Mouse (Mus musculus) midbrain, embryonic 12.5 days (tissue): ENCODE data around the gene Smyd3. TPM values are rescaled to one million over a fixed set of nuclear protein-coding genes. Genes with fewer than 3 reads are reported as not detected.
A peak's percentile ranks its signal among the peaks of the same experiment; 100 is the strongest.

ENCODE experiments used
- ATAC-seq: fragments of 200-750 bp; cut with Nextera tagmentation; 2 replicates; pipeline ENCODE4 v1.8.0; 2017; ENCODE audit warnings: low read depth, moderate TSS enrichment, moderate library complexity; ENCODE audit not compliant: low FRiP score
- H3K27ac ChIP-seq: fragments of 300-500 bp; sonication (generic); replicated peaks from 2 replicates; pipeline ENCODE4 v1.5.1; 2016; ENCODE audit warnings: mild to moderate bottlenecking
- H3K27me3 ChIP-seq: fragments of 300-500 bp; sonication (generic); 2 replicates; pipeline ENCODE4 v1.6.1; 2016; ENCODE audit warnings: mild to moderate bottlenecking
- H3K36me3 ChIP-seq: fragments of 300-500 bp; sonication (generic); 2 replicates; pipeline ENCODE4 v1.6.1; 2016
- H3K4me1 ChIP-seq: fragments of 300-500 bp; sonication (generic); 2 replicates; pipeline ENCODE4 v1.6.1; 2016
- H3K4me2 ChIP-seq: fragments of 300-500 bp; sonication (generic); replicated peaks from 2 replicates; pipeline ENCODE4 v1.6.1; 2016; ENCODE audit warnings: mild to moderate bottlenecking, moderate library complexity
- H3K4me3 ChIP-seq: fragments of 300-500 bp; sonication (generic); 2 replicates; pipeline ENCODE4 v1.5.1; 2016; ENCODE audit warnings: mild to moderate bottlenecking
- H3K9ac ChIP-seq: fragments of 300-500 bp; sonication (generic); replicated peaks from 2 replicates; pipeline ENCODE4 v1.6.1; 2016; ENCODE audit warnings: mild to moderate bottlenecking, moderate library complexity
- H3K9me3 ChIP-seq: fragments of 300-500 bp; sonication (generic); 2 replicates; pipeline ENCODE4 v1.6.1; 2016; ENCODE audit warnings: mild to moderate bottlenecking
- WGBS: fragments of 180-500 bp; shearing (Covaris S2); methylation state at CpG from one replicate; pipeline ENCODE4 v1.1.7; 2016; 5-methylcytosine and 5-hydroxymethylcytosine counted together
- polyA plus RNA-seq: library from polyadenylated mRNA; unstranded; fragments of >200 nt; fragmentation: Nextera tagmentation; extraction: Ambion mirVana; gene quantifications from 2 replicates; pipeline ENCODE4 v1.2.1, GENCODE M21; 2016

Smyd3 gene
- polyA plus RNA-seq, 1 experiment from 2014 or later: 14.3 TPM

DNA sequence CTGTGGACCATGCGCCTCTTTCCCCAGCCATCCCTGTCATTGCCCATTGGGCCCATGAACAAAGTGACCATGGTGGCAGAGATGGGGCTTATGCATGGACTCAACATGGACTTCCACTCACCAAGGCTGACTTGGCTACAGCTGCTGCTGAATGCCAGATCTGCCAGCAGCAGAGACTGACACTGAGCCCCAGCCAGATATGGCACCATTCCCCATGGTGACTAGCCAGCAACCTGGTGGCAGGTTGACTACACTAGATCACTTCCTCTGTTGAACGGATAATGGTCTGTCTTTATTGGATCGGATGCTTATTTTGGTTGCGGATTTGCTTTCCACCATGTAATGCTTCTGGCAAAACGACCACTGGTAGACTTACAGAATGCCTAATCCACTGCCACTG lies 486.3 kb downstream of the Smyd3 start:
- H3K9me3 ChIP-seq: no peaks in the 10 kb centered on the region
- no peak overlapping the region for H3K27ac ChIP-seq
- WGBS: 91% methylated on average over 5 of the region's 5 CpGs
- no peak overlapping the region for H3K9ac ChIP-seq
- no peak overlapping the region for H3K4me3 ChIP-seq
- H3K36me3 ChIP-seq: no peaks in the 10 kb centered on the region
- H3K27me3 ChIP-seq: peaks cover 19% of the 10 kb centered on the region
- peaks cover 6% of the 10 kb centered on the region; the same call in 1 of the 2 replicates for H3K4me1 ChIP-seq
- no peak overlapping the region for H3K4me2 ChIP-seq
- ATAC-seq: no peak

DNA sequence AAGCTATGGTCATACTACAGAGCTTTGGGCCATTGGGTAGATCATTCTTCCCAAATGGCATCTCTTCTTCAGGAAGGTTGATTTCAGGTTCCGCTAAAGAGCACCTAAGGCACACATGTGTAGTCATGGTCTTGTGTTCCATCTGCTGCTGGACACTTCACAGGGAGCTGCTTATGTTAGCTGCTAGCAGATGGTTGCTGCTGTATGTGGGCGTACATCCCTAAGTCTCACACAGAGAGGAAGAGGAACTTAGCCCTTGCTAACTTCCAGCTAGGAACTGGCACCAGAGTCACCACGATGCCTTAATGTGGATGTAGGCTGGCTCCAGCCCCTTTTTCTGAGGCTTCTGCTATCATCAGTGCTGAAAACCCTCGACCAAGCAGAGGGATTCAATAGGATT lies 491.2 kb downstream of the Smyd3 start:
- no peaks in the 10 kb centered on the region for H3K4me1 ChIP-seq
- H3K4me3 ChIP-seq: no peak overlapping the region
- H3K9me3 ChIP-seq: no peaks in the 10 kb centered on the region
- no peak overlapping the region for H3K4me2 ChIP-seq
- H3K27me3 ChIP-seq: peaks cover 5% of the 10 kb centered on the region; the same call in 1 of the 2 replicates
- WGBS: 85% methylated on average over 4 of the region's 4 CpGs
- H3K36me3 ChIP-seq: no peaks in the 10 kb centered on the region
- no peak for ATAC-seq
- no peak overlapping the region for H3K27ac ChIP-seq
- H3K9ac ChIP-seq: no peak overlapping the region

DNA sequence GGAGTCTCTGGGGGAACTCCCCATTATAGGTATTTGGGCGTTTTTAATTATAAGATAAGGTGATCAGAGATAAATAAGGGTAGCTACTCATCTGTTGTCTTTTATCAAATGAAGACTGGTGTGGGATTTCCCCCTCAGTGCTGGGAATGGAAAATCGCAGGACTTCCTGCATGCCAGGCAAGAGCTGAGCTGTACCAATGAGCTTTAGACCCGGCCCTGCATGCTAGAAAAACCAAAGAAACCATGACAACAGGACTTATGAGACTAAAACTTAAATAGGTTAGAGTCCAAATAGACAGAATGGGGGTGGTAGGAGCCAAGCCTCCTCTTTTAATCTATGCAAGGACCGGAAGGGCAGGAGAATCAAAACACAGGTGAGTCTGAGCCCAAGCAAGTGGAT lies 492.7 kb downstream of the Smyd3 start:
- Histone ChIP-seq H3K9me3 (no peaks in the 10 kb centered on the region), H3K27me3 (no peaks in the 10 kb centered on the region), H3K27ac (no peak overlapping the region), H3K4me3 (no peak overlapping the region), H3K4me1 (no peaks in the 10 kb centered on the region), H3K4me2 (no peak overlapping the region), H3K9ac (no peak overlapping the region), H3K36me3 (no peaks in the 10 kb centered on the region)
- no peak for ATAC-seq
- 85% methylated on average over 4 of the region's 4 CpGs for WGBS

- H3K4me1 ChIP-seq: no peaks in the 10 kb centered on the region
- no peaks in the 10 kb centered on the region for H3K9me3 ChIP-seq
- no peak overlapping the region for H3K4me2 ChIP-seq
- WGBS: 83% methylated on average over 7 of the region's 7 CpGs
- no peak overlapping the region for H3K27ac ChIP-seq
- ATAC-seq: no peak
- no peak overlapping the region for H3K9ac ChIP-seq
- no peaks in the 10 kb centered on the region for H3K27me3 ChIP-seq
- H3K36me3 ChIP-seq: no peaks in the 10 kb centered on the region
- H3K4me3 ChIP-seq: no peak overlapping the region
Measured at GRCm38 (mm10) chr1:179023486-179023885, 494.4 kb downstream of the Smyd3 start.

DNA sequence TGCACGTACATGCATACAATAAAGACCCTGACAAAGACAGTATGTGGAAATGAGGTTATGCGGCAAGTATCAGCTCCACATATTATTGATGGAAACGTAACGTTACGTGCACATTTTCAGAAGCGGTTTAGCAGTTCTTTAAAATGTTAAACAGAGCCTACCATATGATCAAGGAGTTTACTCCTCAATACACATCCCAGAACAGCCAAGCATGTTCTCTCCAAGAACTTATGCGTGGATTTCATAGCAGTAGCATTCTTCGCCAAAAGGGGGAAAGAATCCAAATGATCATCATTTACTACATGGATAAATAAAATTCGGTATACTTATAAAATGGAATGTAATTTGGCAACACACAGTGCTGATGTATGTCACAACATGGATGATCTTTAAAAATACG lies 500.4 kb downstream of the Smyd3 start:
- Histone ChIP-seq H3K4me3 (no peak overlapping the region), H3K36me3 (no peaks in the 10 kb centered on the region), H3K27ac (no peak overlapping the region), H3K4me1 (no peaks in the 10 kb centered on the region), H3K9me3 (no peaks in the 10 kb centered on the region), H3K27me3 (no peaks in the 10 kb centered on the region), H3K4me2 (no peak overlapping the region), H3K9ac (no peak overlapping the region)
- WGBS: 92% methylated on average over 10 of the region's 10 CpGs
- ATAC-seq: no peak

- Histone ChIP-seq H3K9ac (no peak overlapping the region), H3K4me1 (0 out of 2 replicates have a peak, but pooled peaks cover 2% of the 10 kb centered on the region), H3K4me3 (no peak overlapping the region), H3K4me2 (no peak overlapping the region), H3K36me3 (no peaks in the 10 kb centered on the region), H3K9me3 (no peaks in the 10 kb centered on the region), H3K27me3 (no peaks in the 10 kb centered on the region; the same call in 1 of the 2 replicates), H3K27ac (no peak overlapping the region)
- ATAC-seq: no peak
Measured at GRCm38 (mm10) chr1:179013021-179013420, 504.8 kb downstream of the Smyd3 start.

DNA sequence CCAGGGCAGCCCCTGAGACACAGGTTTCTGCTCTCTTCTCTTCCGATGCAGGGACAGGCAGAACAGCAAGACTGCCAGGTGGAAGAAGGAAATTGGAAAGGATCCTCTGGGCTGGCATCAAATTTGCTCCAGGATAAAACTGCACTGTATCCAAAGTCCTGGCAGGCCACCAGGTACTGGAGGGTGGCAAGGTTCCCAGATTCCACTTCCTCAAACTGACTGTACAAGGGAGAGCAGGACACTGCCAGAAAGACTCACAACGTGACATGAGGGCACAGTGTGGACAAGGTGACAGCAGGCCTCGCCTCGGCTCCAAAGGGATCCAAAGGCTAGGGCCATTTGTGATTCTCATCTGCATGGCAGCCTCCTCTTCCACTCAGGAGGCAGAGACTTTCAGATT lies 505.6 kb downstream of the Smyd3 start:
- H3K4me2 ChIP-seq: no peak overlapping the region
- H3K27ac ChIP-seq: no peak overlapping the region
- no peak for ATAC-seq
- WGBS: 94% methylated on average over 4 of the region's 4 CpGs
- H3K4me3 ChIP-seq: no peak overlapping the region
- no peaks in the 10 kb centered on the region for H3K9me3 ChIP-seq
- H3K9ac ChIP-seq: no peak overlapping the region
- no peaks in the 10 kb centered on the region for H3K36me3 ChIP-seq
- 0 out of 2 replicates have a peak, but pooled peaks cover 2% of the 10 kb centered on the region for H3K4me1 ChIP-seq
- H3K27me3 ChIP-seq: no peaks in the 10 kb centered on the region; the same call in 1 of the 2 replicates

DNA sequence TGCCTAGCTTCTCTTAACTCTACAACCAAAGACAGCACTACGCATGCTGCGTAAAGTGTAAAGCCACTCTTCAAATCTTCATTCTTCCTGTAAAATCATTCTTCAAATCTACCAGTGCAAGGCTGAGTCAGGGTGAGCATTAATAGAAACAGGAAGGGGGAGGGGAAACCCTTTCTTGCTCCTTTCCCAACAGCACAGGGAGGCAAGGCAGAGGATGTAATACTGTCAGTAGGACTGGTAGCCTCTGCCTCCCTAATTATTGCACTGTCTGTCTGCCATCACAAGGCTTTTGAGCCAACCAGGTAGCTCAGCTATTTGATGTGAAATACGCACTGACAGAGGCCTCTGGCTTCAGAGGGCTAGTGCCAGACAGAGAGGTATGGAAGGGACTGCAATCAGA lies 507.1 kb downstream of the Smyd3 start:
- Histone ChIP-seq H3K27ac (no peak overlapping the region), H3K4me2 (no peak overlapping the region), H3K27me3 (no peaks in the 10 kb centered on the region; the same call in 1 of the 2 replicates), H3K9ac (no peak overlapping the region), H3K36me3 (no peaks in the 10 kb centered on the region), H3K4me1 (0 out of 2 replicates have a peak, but pooled peaks cover 2% of the 10 kb centered on the region), H3K4me3 (no peak overlapping the region), H3K9me3 (no peaks in the 10 kb centered on the region)
- ATAC-seq: no peak
- 91% methylated on average over 3 of the region's 3 CpGs for WGBS

DNA sequence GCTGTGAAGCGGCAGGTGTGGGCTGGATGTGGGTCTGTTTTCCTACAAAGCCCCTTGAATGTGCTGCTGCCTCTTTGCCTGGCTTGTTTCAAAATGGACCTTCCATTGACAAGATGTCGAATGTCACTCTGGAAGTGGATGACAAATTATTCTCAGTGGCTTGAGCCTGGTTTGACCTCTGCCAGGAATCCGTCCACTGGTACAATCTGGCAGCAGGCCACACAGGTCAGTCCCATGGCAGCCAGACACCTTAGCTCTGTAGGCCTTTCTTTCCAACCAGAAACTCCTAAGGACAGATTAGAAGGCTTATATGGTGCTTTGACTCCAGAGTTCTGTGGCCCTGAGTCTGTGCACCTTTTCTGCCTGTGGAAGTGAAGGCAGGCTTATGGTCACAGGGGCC lies 507.9 kb downstream of the Smyd3 start:
- Histone ChIP-seq H3K4me1 (0 out of 2 replicates have a peak, but pooled peaks cover 2% of the 10 kb centered on the region), H3K27ac (no peak overlapping the region), H3K9ac (no peak overlapping the region), H3K4me2 (no peak overlapping the region), H3K36me3 (no peaks in the 10 kb centered on the region), H3K27me3 (no peaks in the 10 kb centered on the region; the same call in 1 of the 2 replicates), H3K4me3 (no peak overlapping the region), H3K9me3 (no peaks in the 10 kb centered on the region)
- WGBS: 86% methylated on average over 3 of the region's 3 CpGs
- no peak for ATAC-seq

- no peaks in the 10 kb centered on the region for H3K27me3 ChIP-seq
- no peak overlapping the region for H3K4me3 ChIP-seq
- no peak overlapping the region for H3K4me2 ChIP-seq
- ATAC-seq: 0 out of 2 replicates have a peak, but pooled peaks have one; percentile 41
- H3K27ac ChIP-seq: 0 out of 2 replicates have a peak overlapping the region, but pooled peaks have one; percentile 20
- no peaks in the 10 kb centered on the region for H3K9me3 ChIP-seq
- no peaks in the 10 kb centered on the region for H3K36me3 ChIP-seq
- 69% methylated on average over 7 of the region's 7 CpGs for WGBS
- H3K4me1 ChIP-seq: no peaks in the 10 kb centered on the region
- H3K9ac ChIP-seq: no peak overlapping the region
Measured at GRCm38 (mm10) chr1:179004133-179004866, 513.5 kb downstream of the Smyd3 start.

DNA sequence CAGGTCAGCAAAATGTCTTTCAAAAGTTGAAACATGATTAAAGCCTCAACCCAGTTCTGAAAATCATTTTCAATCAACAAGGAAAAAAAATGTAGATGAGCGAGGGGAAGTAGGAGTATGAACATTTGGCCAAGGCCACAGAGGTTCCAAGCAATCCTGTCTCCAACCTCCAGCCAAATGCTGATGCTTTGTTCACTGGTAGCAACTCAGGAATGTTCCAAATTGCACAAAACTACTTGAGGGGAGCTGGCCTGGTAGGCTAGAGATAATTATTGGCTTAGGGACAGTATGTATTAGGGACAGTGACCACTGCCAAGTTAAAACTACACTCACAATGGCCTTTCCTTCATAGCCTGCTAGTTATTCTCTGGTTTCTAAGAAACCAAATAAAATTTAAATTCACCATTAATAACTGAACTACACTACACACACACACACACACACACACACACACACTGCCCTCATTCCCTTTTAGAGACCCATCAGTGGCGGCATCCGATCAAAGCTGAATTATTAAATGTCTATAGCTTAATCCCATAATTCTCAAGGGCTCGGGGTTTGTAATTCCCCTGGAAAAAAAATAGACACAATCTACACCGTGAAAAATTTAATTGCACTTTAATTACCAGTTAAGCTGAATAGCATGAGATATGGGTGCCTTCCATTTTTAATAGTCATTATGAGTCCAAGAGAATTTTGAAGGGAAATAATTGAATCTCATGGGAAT lies 514.3 kb downstream of the Smyd3 start:
- H3K27ac ChIP-seq: no peak overlapping the region
- H3K4me1 ChIP-seq: no peaks in the 10 kb centered on the region
- H3K27me3 ChIP-seq: no peaks in the 10 kb centered on the region
- H3K36me3 ChIP-seq: no peaks in the 10 kb centered on the region
- H3K4me3 ChIP-seq: no peak overlapping the region
- 75% methylated on average over 5 of the region's 5 CpGs for WGBS
- no peaks in the 10 kb centered on the region for H3K9me3 ChIP-seq
- no peak overlapping the region for H3K4me2 ChIP-seq
- no peak for ATAC-seq
- H3K9ac ChIP-seq: no peak overlapping the region

DNA sequence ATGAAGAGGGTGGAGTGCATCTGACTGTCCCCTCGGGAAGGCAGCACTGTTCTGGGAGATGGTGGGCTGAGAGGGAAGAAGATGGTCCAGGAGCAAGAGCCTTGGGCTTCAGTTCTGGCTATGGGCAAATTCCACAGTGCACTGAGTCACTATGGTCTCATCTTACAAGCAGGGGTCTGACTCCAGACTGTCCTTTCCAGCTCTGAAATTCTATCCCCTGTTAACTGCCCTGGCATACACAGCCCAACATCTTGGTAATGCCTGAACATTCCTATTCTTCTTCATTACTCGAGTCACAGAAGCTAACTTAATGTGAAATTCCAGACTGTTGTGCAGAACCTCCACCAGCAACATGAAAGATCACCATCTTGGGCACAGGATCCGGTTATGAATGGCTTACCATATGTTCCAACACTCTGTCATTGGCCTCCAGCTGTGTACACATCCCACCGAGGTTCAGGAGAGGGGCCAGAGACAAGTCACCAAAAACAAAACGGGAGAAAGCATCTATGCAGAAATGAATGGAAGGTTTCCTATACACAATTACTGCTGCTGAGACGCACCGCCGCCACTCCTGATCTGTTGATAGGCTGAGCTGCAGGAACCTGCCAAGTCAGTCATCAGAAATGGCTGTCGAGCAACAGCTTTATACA lies 517.8 kb downstream of the Smyd3 start:
- Histone ChIP-seq H3K9me3 (no peaks in the 10 kb centered on the region), H3K4me3 (no peak overlapping the region), H3K36me3 (no peaks in the 10 kb centered on the region), H3K27me3 (no peaks in the 10 kb centered on the region), H3K27ac (no peak overlapping the region), H3K9ac (no peak overlapping the region), H3K4me1 (0 out of 2 replicates have a peak, but pooled peaks cover 7% of the 10 kb centered on the region), H3K4me2 (no peak overlapping the region)
- WGBS: 68% methylated on average over 9 of the region's 9 CpGs
- no peak for ATAC-seq
